Mouse (Mus musculus) thymus, adult 18-20 months (tissue): ENCODE measurements around the gene Edn3.

Experiments used
- DNase-seq, 2 experiments: peaks; one replicate each; pipeline ENCODE4 v3.0.0; 2022; ENCODE audit warnings: mixed read lengths in 2 of 2

Edn3 gene

DNA sequence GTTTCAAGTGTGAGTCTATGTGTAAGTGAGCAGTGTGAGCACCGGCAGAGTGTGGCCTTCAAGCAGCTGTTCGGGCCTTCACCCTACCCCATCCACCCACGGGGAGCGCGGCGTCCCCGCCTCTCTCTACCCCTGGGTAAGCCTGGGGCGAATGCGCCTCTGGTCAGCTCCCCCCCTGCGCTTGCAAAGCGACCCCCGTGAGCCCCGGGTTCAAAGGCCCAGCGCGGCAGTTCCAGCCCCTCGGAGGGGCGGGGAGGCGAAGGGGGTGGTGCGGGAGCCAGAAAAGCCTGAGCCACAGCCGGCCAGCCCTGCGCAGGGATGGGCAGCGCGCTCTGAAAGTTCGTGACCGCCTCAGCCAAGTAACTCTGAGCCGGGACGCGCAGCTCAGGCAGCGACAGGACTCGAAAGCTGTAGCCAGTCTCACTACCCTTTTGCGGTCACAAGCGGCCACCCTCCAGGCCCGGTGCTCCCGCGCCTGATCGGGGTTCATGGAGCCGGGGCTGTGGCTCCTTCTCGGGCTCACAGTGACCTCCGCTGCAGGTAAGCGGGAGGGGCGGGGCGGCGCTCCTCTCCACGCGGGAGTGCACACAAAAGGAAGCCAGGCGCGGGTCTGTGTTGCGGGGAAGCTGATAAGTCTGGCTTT lies at the start of gene Edn3:
Gene Edn3, plus strand, starts transcription at position 141 of the 643 bp plus-strand sequence.
- DNase-seq: no peak

DNA sequence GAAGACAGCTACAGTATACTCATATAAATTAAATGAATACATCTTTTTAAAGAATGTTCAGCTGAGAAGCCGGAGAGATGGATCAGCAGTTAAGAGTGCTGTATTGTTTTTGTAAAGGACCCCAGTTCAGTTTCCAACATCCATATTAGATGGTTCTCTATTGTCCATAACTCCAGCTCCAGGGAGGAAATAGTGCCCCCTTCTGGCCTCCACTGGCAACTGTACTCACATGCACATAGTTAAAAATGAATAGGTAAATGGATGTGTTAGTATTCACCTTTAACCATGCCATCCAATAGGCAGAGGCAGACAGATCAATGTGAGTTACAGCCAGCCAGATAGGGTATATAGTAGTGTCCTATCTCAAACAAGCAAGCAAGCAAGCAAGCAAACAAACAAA lies 48.4 kb upstream of the Edn3 start:
- DNase-seq: no peak

DNA sequence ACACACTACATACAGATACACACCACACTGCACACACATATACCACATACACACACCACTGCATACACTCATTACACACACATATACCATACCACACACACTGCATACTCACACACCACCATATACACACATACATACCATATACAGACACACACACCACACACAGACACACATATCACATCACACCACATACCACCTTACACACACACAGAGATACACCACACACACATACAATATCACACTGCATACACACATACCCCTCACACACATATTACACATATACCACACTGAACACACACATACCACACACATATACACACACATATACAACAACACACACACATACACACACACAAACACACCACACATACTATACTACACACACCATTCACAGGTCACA lies 44.5 kb upstream of the Edn3 start:
- no peak for DNase-seq

DNA sequence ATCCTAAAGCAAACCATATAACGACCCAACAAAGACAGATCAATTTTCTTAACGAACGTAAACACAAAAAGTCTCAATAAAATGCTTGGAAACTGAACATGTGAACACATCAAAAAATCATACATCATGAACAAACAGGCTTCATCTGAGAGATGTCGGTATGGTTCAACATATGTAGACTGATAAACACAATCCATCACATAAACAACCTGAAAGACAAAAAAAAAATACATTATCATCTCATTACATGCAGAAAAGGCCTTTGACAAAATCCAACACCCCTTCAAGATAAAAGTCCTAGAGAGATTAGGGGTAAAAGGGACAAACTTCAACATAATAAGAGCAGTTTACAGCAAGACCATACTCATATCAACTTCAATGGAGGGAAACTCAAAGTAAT lies 42.6 kb upstream of the Edn3 start:
- no peak for DNase-seq

DNA sequence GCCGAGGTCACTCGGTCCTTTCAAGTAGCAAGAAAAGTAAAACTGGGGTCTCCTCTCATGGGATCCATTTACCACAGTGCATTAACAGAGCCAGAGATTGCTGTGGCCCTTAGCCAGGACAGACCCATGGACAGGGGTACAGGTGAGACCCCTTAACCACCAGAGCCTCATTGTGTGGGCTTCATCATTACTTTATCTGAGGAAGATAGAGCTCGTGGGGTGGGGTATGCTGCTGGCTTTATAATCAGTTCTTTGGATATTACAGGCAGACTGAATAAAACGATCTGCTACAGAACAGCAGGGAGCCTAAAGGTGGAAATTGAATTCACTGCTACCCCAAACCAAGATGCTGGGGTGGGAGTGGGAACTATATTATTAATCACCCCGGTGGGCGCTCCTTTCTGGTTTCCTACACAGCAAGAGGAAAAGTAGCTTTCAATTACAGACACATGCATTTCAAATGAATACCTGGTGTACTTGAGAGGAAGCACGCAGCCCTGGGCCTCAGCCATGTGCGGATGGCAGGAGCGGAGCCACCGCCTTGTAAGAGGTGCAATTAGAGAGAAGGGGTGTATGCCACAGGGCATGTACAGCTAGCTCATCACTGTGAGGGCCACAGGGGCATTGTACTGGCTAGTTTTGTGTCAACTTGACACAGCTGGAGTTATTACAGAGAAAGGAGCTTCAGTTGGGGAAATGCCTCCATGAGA lies 33.1 kb upstream of the Edn3 start:
- no peak for DNase-seq

DNA sequence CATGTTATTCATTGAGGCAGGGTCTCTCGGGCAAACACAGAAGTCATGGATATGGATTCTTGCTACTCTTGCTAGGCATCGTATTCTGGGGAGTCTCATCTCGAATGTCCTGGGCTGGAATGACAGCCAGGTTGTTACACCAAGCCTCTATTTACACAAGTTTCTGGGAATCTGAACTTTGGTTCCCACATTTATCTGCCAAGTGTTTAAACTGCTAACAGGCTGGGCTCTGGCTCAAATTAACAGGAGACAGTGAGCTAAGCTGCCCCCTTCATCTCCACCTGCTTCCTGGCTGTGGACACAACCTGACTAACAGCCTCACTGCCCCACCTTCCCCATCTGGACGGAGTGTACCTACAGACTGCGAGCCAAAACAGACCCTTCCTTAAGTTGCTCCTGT lies 28.5 kb upstream of the Edn3 start:
- DNase-seq: no peak

DNA sequence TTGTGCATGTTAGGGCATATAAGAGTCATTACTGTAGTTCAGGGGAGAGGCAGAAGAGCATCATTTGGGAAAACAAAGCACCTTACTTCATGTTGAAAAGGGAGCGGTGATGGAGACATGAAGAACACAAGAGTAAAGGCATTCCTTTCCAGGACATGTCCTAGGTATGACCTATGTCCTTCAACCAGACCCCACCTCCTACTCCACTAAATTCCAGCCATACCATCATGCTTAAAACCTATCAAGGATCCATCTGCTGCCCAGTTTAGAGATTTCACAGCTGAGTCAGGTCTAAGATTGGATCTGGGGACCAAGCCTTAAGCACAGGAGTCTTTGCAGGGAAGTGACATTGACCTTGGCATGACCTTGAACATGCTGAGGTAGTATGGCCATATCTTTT lies 25.1 kb upstream of the Edn3 start:
- no peak for DNase-seq

DNA sequence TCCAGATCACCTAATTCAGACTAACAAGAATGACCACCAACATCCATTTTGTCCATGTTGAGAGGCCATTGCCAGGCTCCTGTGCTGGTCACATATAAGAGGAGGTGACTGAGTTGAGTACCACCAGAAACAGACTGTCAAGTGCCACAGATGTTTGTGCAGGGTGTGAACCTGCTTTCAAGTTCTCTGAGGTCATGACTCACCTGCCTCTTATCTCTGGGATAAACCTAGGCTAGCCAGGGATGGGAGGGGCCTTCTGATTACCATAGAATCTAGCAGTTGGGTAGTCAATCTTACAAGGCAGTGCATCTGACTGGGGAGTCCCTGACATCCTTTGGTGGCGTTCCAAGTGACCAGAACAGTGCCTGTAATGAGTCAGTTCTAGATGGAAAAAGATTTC lies 13.2 kb upstream of the Edn3 start:
- DNase-seq: no peak

DNA sequence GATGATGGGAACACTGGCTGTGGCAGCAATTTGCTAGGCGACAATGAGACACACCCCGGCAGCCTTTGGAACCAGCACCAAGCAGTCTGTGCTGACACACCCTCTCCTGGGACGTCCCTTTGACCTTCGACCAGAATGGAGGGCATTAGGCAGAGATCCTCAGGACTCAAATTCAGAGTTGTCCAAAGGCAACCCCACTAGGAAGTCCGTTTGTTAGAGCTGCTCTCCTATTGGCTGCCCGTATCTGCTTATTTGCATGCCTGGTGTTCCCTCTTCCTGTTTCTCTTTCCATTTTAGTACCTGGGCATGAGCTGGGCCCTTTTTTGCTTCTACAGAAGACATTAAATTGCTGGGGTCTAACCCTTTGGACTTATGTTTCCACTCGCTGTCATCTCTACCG lies 12.0 kb upstream of the Edn3 start:
- no peak for DNase-seq

DNA sequence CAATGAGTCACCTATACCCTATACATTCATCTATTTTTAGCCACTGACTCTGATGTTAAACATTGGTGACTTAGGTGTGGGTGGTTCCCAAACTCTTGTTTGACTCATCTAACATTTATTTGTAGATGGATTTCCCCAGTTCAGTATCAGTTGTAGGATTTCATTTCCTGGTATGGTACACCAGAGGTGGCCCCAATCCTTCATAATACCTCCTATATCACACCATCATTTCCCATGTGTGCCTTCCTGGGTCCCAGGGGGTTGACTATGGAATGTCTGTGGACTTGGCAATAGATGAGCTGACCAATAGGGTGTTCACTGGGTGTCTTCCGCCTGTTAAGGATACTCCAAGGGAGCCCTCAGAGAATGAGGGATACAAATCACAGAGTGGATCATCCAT lies 7.2 kb upstream of the Edn3 start:
- no peak for DNase-seq

DNA sequence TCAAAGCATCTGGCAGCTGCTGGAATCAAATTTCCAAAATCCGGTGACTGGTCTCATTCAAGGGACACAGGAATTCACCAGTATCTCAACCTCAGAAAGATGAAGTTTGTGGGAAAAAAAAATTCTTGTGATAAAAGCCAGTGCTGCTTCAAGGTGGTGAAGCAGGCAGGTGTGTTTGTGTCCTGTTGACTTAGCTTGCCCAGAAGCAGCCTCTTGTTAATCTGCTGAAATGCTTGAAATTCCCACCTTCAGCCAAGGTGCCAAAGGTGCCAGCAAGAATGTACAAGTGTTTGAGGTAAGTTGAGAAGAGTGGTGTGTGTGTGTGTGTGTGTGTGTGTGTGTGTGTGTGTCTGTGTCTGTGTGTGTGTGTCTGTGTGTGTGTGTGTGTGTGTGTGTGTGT lies 6.2 kb upstream of the Edn3 start:
- no peak for DNase-seq

DNA sequence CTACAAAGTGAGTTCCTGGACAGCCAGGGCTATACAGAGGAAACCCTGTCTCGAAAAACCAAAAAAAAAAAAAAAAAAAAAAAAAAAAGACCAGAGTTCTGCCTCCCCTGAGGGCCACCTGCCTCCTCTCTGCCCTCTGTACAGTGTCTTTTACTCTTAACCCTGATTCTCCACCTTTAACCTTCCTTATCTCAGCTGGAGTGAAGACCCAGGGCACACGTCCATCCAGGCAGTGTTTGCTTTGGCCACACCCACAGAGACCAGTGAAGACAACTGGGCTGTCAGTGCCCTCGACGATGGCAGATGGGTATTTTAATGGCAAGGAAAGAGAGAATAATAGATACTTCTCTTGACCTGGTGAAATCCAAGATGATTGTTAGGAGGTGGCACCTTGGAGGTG lies 1.2 kb upstream of the Edn3 start:
- DNase-seq: no peak

DNA sequence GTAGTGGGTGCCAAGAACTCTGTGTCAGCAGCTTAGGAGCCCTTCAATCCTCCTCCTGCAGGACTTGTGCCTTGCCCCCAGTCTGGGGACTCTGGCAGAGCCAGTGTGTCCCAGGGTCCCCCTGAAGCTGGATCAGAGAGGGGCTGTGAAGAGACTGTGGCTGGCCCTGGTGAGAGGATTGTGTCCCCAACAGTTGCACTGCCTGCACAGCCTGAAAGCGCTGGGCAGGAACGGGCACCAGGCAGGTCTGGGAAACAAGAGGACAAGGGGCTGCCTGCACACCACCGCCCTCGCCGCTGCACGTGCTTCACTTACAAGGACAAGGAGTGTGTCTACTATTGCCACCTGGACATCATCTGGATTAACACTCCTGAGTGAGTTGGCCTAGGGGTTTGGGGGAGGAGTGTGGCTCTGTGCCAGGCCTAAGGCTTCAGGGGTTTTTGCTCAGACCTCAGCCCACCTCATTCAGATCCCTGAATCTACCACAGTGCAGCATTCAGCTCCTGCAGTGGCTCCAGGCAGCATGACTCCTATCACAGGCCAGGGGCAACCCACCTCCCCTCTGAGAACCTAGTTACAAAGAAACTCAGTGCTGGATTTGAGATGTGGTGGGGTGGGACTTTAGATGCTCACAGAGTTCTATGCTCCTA lies 1.2 kb downstream of the Edn3 start:
- DNase-seq: no peak

DNA sequence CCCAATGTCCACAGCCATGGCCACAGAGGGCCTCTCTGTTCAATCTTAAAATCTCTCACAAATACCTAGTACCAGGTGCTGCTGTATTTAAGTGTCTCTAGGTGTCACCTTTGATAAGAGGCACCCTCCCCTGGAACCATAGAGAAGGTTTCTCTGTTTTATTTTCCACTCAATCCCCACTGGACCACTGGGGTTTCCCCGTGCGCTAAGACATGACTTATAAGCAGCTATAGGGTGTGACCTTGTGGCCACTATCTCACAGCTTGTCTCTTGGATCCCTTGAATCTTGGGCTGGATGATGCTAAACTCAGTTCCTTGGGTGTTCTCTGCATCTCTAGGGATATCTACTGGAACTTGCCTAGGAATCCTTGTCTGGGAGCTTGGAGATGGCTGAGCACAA lies 1.9 kb downstream of the Edn3 start:
- no peak for DNase-seq

DNA sequence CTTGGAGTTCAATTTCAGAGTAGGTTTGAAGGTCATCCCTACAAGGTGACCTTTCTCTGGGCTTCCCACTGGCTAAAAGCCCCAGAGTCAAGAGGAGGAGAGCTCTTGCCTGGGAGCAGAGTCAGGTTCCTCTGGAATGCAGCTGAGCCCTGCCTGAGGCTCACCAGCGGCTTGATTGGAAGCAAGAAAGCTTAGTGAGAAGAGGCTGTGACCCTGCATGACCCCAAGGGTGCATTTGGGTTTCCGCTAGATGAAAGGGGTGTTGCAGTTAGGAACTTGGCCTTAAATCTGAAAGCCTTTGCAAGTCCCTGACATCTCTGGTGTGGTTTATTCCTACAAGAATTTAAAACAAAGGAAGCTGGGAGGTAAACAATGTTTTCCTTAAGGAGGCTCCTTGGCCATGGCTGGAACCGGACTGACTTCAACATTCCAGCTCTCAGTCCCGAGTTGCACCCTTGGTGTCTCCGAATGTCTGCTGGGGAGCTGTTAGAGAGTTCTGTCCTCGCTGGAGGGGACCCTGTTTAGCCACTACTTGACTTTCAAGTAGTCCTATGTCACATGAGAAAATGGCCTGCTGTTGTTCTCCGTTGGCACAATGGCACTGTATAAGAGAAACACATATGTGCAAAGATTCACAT lies 8.6 kb downstream of the Edn3 start:
- DNase-seq: no peak

DNA sequence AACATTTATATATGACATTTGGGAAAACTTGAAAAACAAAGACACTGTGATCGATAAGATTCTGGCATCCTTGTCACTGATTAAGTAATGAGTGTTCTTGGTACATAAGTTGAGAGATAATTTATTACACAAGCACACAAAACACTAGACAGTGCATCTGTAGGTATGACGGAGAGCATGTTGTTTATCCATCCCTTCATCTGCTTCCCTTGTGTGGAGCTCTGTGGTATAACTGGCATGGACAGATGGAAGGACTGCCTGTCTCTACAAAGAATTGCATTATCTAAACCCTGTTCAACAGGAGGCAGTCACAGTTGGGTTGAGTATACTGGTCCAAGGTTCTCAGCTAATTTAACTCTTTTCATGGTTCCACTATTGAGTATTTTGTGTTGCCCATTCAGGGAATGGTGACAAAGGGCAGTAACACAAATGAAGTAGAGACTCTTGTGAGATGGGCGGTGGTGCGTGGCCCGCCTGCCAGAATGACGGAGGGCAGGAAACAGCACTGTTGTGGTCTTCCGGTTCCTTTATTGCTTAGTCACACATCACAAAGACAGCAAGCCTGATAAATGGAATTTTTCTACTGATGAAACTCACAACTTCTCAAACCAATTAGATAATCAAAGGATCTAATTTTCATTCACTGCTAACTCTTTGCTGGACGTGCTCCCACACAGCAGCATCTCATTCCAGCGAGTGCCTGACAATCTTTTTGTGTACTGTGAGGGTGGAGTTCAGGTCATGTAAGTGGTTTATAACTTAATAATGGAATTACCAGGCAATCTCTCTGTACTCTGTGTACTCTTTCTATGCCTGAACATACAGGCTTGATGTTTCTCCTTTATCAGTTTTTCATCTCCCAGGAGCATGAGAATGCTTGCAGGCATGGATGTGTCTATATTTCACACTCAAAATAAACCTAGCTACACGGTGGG lies 14.0 kb downstream of the Edn3 start:
- DNase-seq: no peak

DNA sequence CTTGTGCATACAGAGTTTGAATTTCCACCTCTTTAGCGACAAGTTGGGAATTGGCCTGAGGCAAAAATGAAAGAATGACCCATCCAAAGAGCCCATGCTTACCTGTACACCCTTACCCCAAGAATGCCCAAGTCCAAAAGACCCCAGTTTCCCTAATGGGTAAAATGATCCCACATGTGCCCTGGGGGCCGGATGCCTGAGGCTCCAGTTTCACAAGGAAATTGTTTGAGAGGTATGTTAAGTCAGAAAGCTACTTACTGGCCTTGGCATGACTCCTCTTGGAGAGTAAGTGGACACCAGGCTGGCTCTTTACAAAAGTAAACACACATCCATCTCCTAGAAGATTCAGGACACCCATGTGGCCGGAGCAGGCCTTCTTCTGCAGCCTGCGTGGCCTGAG lies 21.6 kb downstream of the Edn3 start:
- DNase-seq: no peak

DNA sequence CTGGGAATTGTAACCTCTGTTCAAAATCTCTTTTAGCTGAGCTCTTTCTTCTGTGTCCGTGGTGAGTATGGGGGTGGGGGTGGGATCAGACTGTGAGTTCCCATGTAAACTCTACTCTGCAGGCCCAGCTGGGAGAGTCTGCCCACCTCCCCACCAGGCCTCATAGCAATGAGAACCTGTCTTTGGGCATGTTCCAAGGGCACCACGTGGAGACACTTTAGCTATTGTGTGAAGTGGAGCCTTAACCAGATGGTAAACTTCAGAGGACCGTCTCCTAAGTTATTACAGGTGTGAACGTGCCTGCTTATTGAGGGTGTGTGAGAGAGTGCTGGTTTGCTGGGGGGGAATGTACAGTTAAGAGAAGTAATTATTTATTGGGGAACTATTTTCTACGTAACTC lies 22.5 kb downstream of the Edn3 start:
- no peak for DNase-seq

DNA sequence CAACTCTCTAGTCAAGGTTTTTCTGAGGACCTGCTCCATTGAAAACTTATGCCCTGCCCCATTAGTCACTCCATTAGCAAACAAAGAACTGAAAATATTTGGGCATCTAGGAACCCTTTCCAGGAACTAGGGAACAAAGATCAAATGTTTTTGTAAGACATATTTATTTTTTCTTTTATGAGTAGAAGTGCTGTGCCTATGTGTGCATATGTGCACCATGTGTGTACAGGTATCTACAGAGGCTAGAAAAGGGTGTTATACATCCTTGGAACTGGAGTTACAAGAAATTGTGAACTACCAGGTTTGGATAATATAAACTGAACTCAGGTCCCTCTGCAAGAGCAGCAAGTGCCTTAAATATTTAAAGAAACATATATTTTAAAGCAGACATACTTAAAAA lies 28.4 kb downstream of the Edn3 start:
- no peak for DNase-seq

DNA sequence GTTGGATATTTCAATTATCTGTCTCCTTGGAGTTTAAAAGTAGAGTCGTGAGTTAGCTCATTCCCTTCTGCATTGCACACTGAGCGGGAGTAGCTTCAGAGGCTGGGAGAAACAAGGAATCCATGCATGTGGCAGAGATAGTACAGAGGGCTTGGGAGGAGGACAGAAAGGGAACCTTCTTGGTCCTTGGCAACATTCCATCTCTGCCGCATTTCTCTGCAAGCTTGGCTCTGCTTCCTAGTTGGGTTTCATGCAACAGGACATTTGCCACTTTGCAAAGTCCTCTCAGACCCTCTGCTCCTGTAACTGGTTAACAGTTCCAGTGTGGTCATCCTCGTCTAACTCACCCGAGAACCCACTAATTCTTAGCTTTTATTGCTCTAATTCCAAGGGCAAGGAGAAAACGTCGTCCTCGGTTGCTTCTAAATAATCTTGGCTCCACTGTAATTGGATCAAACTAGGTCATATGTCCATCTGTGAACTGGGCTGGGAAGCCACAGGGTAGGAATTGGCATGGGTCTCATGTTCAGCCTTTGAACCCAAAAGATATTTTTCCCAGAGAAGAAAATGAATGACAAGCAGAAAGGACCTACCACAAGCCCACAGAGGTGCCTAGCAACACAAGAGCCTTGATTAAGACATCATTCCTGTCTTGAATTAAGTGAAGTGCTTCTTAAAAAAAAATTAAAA lies 32.2 kb downstream of the Edn3 start:
- no peak for DNase-seq

DNA sequence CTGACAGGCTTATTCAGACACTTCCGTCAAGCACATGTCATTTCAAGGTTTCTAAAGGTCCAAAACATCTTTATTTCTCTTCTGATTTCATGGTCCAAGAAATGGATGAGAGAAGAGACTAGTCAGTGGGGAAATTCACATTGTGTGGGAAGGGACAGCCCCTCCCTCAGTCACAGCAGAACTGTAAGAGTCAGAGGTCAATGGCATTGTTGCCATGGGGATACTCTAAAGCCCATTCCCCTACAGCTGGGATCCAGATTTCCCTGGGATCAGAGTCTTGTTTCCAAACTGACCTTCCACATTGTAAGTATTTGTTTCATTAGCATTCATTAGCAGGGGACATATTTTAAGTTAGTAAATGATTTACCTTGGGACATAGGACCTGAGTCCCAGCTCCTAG lies 32.8 kb downstream of the Edn3 start:
- no peak for DNase-seq

DNA sequence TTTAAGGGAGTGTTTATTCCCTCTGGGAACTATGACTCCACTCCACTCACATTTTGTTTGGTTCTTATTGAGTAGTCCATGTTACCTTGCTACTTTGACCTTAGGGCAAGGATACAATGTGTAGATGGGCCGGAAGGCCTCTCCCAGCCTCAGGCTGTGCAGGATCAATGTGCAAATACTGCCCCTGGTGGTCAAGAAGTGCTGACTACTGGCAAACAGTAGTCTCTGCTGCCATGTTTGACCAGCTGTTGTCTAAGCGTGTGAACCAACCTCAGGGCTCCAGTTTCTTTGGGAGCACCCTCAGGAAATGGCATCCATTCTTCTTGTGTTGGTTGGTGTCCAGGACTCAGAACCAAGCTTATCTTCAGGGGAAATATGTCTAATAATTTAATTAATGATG lies 36.6 kb downstream of the Edn3 start:
- DNase-seq: no peak
